Mouse (Mus musculus) megakaryocyte, adult 5-6 weeks (primary cell): ENCODE data around the gene Lysmd1. TPM values are rescaled to one million over a fixed set of nuclear protein-coding genes. Genes with fewer than 3 reads are reported as not detected.
A peak's percentile ranks its signal among the peaks of the same experiment; 100 is the strongest.

Experiments
- ATAC-seq: 2 replicates; pipeline ENCODE4 v1.8.0; 2016; ENCODE audit warnings: mild to moderate bottlenecking, inconsistent platforms; ENCODE audit not compliant: poor library complexity, severe bottlenecking
- total RNA-seq, 2 experiments: library from RNA; stranded (forward) in 1 of 2; stranded (reverse) in 1 of 2; fragments of 153-499, 151-499 nt in 1 of 2; fragments of 221-1000, 200-1000 nt in 1 of 2; gene quantifications; 2 replicates each; pipeline versions ENCODE4 v1.2.3 to v1.2.4; 2015 to 2017

Gene Lysmd1
- total RNA-seq, 2 experiments from 2014 or later, result 3.8 to 5.0 TPM

- peak; percentile 35 for ATAC-seq
Measured at GRCm38 (mm10) chr3:95135433-95136052, 1.7 kb downstream of the Lysmd1 start.

GRCm38 (mm10) chr3:95136336-95136735 lies 2.4 kb downstream of the Lysmd1 start:
- ATAC-seq, result no peak

GRCm38 (mm10) chr3:95139586-95140288 lies 5.8 kb downstream of the Lysmd1 start:
- no peak for ATAC-seq

GRCm38 (mm10) chr3:95140289-95140595 lies 6.4 kb downstream of the Lysmd1 start:
- ATAC-seq, result no peak

- no peak for ATAC-seq
Measured at GRCm38 (mm10) chr3:95140795-95141194, 6.9 kb downstream of the Lysmd1 start.

DNA sequence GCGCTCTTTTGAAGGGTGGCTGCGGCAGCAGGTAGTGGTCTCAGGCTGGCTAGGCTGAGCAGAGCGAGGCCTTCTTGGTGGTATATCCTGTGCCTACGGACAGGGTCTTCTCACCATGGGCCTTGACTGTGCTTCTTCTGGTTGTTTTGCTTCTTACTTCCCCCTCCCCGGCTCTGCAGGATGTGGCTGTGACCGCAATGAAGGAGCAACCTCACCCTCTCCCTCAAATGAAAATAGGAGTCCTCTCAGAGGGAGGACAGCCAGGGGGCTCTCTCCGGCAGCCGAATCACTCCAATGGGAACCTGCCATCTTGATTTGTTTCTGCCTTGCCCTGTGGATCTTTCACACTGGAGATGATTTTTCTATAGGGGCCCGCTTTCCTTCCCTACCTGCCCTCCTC lies 7.6 kb downstream of the Lysmd1 start:
- ATAC-seq, result peak; percentile 69

- peak; percentile 86 for ATAC-seq
Measured at GRCm38 (mm10) chr3:95141952-95142616, 8.2 kb downstream of the Lysmd1 start, which contains the start of gene Tnfaip8l2. Gene Tnfaip8l2 (minus strand): TSS chr3:95142360.

DNA sequence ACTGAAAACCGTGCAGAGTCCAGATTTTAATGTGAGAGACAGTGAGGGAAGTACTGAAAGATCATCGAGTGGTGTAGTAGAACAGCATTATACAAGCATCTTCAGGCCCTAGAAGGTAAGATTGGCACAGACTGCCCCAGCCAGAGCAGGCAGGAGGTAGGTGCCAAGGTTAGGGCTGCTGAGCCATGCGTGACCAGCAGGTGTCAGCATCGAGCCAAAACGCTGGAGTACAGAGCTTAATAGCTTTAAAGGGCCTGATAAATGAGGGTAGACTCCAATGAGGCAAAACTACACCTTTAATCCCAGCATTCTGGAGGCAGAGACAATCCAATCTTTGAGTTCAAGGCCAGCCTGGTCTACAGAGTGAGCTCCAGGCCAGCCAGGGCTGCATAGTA lies 8.7 kb downstream of the Lysmd1 start:
- peak; percentile 78 for ATAC-seq

DNA sequence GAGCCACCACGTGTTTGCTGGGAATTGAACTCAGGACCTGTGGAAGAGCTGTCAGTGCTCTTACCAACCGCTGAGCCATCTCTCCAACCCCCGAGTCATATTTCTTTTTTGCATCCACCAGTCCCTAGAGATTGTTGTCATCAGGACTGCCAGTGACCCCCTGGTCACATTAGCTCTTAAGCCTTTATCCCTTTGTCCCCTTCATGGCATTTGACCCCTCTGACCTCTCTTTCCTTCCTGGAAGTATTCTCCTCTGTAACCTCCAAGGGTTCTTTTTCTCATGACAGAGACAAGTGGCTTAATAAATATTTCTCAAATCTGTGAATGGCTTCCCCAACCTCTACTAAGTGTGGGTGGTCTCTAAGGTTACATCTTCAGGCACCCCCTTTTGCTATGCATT lies 14.0 kb downstream of the Lysmd1 start:
- no peak for ATAC-seq

- ATAC-seq, result peak; percentile 86
Measured at GRCm38 (mm10) chr3:95153874-95154273, 20.0 kb downstream of the Lysmd1 start.

- peak; percentile 13 for ATAC-seq
Measured at GRCm38 (mm10) chr3:95159511-95159986, 25.7 kb downstream of the Lysmd1 start.

GRCm38 (mm10) chr3:95159987-95160963 lies 26.4 kb downstream of the Lysmd1 start, which contains the start of gene Sema6c:
Gene Sema6c (plus strand): TSS chr3:95160457.
- peak; percentile 98 for ATAC-seq

DNA sequence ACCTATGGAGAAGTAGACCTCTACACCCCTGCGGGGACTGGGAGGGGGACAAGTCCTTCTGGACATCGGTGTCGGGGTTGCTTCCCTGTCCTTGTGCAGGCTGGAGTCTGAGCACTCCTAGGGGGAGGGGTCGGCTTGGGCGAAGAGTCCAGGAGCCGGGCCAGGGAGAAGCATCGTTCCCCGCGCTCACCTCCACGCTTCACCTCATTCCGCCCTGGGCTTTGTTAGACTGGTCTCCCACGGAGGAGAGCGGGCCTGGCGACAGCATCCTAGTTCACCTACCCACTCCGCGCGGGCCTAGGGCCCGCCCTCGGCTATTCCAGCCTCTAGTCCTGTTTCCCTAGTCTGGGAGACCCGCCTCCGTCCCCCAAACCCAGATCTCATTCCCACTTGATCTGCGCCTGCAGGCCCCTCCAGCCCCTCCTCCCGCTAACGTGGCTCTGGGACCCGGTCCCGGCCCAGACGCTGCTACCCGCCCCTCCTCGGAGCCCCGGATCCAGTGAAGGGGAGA lies 27.2 kb downstream of the Lysmd1 start:
- no peak for ATAC-seq

DNA sequence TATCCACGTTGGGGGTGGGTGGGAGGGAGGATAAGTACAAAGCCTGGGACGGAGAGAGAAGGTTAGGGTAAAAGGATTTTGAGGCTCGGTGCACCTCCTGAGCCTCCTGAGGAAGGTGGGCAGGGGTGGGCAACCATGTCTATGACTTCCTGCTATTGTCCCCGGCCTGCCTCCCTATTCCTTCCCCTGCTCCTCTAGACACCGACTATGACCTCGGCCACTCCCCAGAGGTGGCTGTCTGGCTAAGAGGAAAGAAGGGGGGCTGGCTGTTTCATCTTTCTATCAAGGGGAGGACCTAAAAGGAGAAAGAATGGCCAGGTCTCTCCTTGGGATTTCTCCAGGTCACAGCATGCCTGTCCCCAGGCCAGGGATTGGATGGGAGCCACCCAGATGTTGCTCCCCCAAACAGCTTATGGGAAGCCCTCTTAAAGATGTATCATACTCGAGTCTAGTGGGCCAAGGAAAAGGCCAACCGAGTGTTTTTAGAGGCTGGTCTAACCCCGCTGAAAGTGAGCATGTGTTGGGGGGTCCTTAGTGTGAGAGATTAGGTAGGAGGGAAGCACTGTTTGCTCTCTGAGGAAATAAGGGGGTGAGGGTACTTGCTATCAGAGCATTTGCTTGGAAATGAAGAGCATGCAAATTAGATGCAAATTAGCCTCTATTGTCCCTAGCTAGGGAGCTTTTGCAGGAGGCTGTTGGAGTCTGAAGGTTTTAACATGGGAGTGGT lies 27.9 kb downstream of the Lysmd1 start:
- ATAC-seq, result no peak

DNA sequence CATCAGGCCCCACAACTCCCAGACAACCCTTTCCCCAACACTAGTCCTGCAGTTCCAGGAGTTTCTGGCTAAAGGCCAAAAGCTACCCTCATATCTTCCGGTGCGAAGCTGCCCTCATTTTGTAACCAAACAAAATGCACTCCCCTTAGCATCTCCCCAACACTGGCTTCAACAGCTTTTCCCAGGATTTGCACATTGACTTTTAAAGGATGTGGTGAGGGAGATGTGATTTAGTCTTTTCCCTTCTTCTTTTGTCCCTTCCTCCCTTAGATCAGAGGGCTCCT lies 28.4 kb downstream of the Lysmd1 start:
- ATAC-seq, result no peak

- no peak for ATAC-seq
Measured at GRCm38 (mm10) chr3:95163419-95164255, 29.7 kb downstream of the Lysmd1 start.

DNA sequence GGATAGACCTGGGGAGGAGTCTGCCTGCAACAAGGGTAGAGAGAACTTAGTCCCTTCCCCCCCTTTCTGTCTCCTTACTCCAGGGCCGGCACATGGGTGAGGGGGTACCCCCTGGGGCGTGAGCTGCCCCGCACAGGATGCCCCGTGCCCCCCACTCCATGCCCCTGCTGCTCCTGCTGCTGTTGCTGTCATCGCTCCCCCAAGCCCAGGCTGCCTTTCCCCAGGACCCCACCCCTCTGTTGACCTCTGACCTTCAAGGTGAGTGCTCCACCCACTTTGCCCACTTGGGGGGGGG lies 30.3 kb downstream of the Lysmd1 start:
- no peak for ATAC-seq

GRCm38 (mm10) chr3:95164840-95165239 lies 31.0 kb downstream of the Lysmd1 start:
- no peak for ATAC-seq

GRCm38 (mm10) chr3:95169996-95170395 lies 36.1 kb downstream of the Lysmd1 start:
- ATAC-seq, result no peak
